Mouse (Mus musculus) kidney, adult 8-10 months (tissue): ENCODE data around the gene Nr5a2.
A peak's percentile ranks its signal among the peaks of the same experiment; 100 is the strongest.

Experiments
- DNase-seq, 2 experiments: peaks; one replicate each; pipeline ENCODE4 v3.0.0; 2022

Nr5a2 gene

GRCm38 (mm10) chr1:136948511-136949275 is 11.6 kb downstream of the Nr5a2 start:
- DNase-seq = peak in 1 of 2 experiments; percentile 26

- no peak for DNase-seq
These were observed 12.2 kb downstream of the Nr5a2 start for GRCm38 (mm10) chr1:136948127-136948422.

GRCm38 (mm10) chr1:136947394-136948126 is 12.7 kb downstream of the Nr5a2 start:
- DNase-seq = no peak

- DNase-seq = no peak
These were observed 13.3 kb downstream of the Nr5a2 start for GRCm38 (mm10) chr1:136946806-136947393.

GRCm38 (mm10) chr1:136946404-136946803 is 13.8 kb downstream of the Nr5a2 start:
- no peak for DNase-seq

DNA sequence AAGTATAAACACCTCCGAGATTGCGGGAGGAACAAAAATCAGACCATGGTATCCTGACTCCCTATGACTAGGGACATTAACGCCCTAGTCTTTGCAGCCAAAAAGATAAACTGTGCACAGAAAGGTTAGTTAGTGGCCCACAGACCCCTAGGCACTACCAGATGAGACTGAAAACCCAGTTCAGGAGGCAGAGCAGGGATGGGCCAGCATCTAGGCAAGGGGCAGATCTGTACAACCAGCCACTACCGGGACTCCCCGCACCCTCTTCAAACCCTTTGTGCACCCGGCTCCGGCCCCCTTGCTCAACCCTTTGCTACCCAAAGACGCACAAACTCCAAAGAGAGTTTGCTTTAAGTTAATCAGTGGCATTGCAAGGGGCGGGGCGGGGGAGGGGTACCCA is 14.4 kb downstream of the Nr5a2 start:
- no peak for DNase-seq

DNA sequence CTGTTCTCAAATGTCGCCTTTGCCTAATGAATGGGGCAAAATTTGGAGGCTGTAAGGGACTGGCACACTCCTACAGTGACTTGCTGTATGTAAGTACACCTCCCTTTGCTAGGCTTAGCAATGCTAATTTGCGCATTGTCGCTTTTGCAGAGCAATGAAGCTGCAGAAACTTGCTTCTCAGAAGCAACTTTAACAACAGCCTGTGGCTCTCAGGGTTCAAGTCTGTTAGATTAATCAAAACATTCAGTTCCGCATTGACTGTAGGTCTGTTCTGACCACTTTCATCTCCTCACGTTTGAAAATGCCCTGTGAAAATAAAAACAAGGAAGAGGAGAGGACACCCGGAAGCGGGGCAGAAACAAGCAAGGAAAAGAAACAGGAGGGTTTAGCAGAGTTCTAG is 14.8 kb downstream of the Nr5a2 start:
- no peak for DNase-seq

- no peak for DNase-seq
These were observed 19.6 kb downstream of the Nr5a2 start for GRCm38 (mm10) chr1:136940603-136941002.

DNA sequence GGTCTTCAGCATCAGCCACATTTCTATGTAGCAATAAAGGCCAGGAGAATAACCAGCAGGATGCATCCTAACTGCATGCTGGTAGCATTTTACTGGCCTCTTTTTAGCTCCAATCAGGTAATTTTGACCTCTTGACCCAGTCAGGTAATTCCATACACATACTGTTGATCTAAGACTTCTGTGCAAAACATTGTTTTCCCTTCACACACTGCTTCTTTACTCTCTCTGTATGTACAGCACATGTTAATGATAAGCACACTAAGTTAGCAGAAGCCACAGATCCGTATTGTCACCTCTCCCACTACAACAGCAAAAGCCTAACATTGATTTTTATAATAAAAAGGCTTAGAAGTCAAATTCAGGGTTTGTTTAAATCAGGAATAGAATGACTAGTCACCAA is 21.0 kb downstream of the Nr5a2 start:
- no peak for DNase-seq

DNA sequence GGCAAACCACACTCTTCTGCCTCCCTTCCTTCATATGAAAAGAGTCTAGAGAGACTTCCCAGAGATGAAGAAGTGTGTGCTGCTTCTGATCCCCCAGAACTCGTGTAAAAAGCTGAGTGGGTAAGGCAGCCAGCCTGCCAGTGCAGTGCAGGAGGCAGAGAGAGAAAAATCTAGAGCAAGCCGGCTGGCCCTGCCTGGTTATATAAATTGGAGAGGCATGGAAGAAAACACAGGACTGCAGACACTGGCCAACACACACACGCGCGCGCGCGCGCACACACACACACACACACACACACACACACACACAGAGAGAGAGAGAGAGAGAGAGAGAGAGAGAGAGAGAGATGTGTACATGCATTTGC is 24.3 kb downstream of the Nr5a2 start:
- DNase-seq = no peak

GRCm38 (mm10) chr1:136935316-136935959 is 24.8 kb downstream of the Nr5a2 start:
- DNase-seq = no peak

DNA sequence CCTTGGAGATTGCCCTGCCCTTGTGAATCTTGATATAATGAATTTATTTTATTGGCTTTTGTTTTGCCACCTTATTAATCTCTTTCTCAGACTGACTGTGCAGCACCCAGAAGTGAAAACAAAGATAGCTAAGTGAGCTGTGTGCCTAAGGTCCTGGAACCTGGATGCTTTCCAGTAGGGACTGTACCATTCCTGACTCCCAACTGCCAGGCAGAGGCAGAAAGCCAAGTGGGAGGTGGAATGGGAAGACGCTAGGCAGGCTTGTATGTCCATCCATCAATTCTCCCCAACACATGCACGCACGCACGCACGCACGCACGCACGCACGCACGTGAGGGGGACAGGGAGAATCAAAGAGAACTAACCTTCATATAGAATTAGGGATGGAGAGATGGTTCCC is 26.2 kb downstream of the Nr5a2 start:
- no peak for DNase-seq

GRCm38 (mm10) chr1:136931026-136931425 is 29.2 kb downstream of the Nr5a2 start:
- DNase-seq = no peak

DNA sequence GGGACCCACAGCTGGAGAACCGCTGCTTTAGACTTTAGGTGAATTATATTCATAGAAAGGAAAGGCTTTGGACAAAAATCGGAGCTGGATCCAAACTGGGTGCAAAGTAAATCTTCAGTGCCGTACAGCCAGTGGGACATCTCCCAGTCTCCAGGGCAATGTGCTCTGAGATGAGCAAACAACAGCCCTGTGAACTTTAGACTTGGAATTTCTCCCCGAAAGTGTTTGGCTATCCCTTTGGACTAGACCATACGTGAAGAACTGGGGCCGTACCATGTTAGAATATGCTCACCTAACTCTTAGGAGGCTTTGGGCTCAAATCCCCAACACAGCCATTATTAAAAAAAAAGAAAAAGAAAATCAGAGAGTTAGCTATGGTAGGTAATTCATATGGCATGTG is 30.5 kb downstream of the Nr5a2 start:
- DNase-seq = no peak

GRCm38 (mm10) chr1:136927428-136927827 is 32.8 kb downstream of the Nr5a2 start:
- no peak for DNase-seq

- DNase-seq = no peak
These were observed 34.2 kb downstream of the Nr5a2 start for GRCm38 (mm10) chr1:136926026-136926425.

- no peak for DNase-seq
These were observed 40.2 kb downstream of the Nr5a2 start for GRCm38 (mm10) chr1:136920089-136920488.

DNA sequence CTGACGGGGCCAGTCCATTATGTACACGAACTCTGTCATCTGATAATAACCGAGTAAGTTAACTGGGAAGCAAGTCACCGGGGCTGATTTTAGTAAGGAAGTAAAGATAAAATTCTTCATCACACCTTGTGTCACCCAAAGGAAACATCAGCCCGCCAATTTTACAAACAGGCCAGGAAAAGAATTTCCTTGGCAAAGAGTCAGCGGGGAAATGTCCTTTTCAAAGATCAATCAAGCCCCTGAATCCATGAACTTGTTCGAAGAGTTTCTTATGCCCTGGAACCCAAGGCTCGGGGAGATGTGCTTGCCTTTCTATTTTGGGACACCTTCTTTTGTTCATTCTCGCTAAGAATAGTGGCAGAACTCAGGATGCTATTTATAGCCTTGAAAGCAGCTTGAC is 41.5 kb downstream of the Nr5a2 start:
- peak; percentile 11 to 27 for DNase-seq

GRCm38 (mm10) chr1:136915438-136915837 is 44.8 kb downstream of the Nr5a2 start:
- peak; percentile 20 to 41 for DNase-seq

DNA sequence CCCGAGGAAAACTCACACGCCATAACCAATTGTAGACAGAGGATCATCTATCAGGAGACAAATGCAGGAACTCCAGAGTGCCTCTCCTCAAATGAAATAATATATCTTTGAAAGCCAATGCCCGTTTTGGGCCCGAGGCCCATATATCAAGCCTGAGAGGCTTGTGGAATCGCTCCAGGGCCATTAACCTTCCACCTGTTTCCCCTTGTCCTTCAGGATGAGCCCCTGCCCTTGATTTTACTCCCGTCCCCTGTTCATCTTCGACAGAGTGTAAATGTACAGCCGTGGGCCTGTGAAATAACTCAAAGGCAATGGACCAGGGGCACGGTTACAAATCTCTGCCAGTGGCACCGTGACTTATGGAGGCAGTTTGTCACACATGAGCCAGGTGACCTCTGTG is 48.3 kb downstream of the Nr5a2 start:
- no peak for DNase-seq

- DNase-seq = no peak
These were observed 48.7 kb downstream of the Nr5a2 start for GRCm38 (mm10) chr1:136911594-136911860.

- DNase-seq = no peak
These were observed 49.3 kb downstream of the Nr5a2 start for GRCm38 (mm10) chr1:136910741-136911593.

GRCm38 (mm10) chr1:136910144-136910543 is 50.1 kb downstream of the Nr5a2 start:
- no peak for DNase-seq
